Mouse (Mus musculus): ENCODE results near the gene Bbs10. TPM values are rescaled to one million over a fixed set of nuclear protein-coding genes. Genes with fewer than 3 reads are reported as not detected.

Gene Bbs10
- total RNA-seq, 2 experiments from 2014 or later = 4.5 to 5.6 TPM

DNA sequence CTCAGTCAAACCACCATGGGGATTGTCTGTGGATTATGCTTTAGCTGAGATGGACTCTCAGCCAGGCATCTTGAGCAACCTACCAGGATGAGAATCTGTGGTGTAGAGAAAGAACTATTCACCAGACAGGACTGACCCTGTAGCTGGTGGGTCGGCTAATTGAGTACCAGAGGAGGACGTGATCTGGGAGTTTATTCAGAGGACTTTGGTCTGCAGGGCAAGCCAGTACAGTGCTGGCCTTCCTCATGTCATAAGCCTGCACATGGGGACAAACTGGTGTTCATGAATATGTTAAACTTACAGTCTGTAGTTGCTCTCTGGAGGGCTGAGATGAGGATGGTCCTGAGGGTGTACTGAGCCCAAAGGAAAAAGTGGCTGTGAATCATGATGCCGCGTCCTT is 29.5 kb downstream of the Bbs10 start:
- no peak for DNase-seq

DNA sequence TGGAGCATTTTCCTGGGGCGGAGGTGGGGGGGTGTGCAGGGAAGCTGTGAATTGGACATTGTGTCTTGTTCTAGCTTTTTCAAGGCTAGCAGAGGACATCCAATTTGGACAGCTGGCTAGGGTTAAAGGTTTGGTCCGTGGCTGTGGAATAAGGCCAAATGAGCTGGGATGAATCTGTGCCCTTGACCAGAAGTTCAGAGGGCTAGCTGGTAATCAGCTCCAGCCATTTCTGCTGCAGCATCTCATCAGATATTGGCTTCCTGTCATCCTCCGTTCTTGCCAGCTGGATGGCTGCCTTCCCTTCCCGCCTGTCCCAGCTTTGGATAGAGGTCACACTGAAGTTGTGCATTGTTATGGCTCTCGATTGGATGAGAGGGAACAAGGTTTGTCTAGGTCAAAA is 30.8 kb downstream of the Bbs10 start:
- no peak for DNase-seq

GRCm38 (mm10) chr10:111334902-111335301 is 36.4 kb downstream of the Bbs10 start:
- DNase-seq = no peak

GRCm38 (mm10) chr10:111335517-111336352 is 37.3 kb downstream of the Bbs10 start:
- DNase-seq = no peak

- DNase-seq = no peak
Measured at GRCm38 (mm10) chr10:111336353-111336713, 37.9 kb downstream of the Bbs10 start.

GRCm38 (mm10) chr10:111339296-111339695 is 40.8 kb downstream of the Bbs10 start:
- DNase-seq = no peak

- no peak for DNase-seq
Measured at GRCm38 (mm10) chr10:111341761-111342160, 43.3 kb downstream of the Bbs10 start.

- DNase-seq = no peak
Measured at GRCm38 (mm10) chr10:111343555-111343954, 45.1 kb downstream of the Bbs10 start.

GRCm38 (mm10) chr10:111348263-111348662 is 49.8 kb downstream of the Bbs10 start:
- no peak for DNase-seq

Other genes starting within 250 kb of the Bbs10 start
- 10 to 100 TPM; 62.1 to 62.4 TPM for gene Osbpl8, start 133.9 kb upstream of the Bbs10 start, total RNA-seq (2021)
- 100 to 1,000 TPM; 156 to 179 TPM for gene Nap1l1, start 174.5 kb downstream of the Bbs10 start, total RNA-seq (2021)
- 10 to 100 TPM; 18.1 to 19.1 TPM for gene Phlda1, start 207.6 kb downstream of the Bbs10 start, total RNA-seq (2021)